Mouse (Mus musculus): ENCODE measurements at regions not wholly inside any gene's neighbourhood (a gene's known extent, or its start where the extent isn't known, plus 50 kb on each side); places are given as distances from the start of the nearest gene placed in this dataset.

DNA sequence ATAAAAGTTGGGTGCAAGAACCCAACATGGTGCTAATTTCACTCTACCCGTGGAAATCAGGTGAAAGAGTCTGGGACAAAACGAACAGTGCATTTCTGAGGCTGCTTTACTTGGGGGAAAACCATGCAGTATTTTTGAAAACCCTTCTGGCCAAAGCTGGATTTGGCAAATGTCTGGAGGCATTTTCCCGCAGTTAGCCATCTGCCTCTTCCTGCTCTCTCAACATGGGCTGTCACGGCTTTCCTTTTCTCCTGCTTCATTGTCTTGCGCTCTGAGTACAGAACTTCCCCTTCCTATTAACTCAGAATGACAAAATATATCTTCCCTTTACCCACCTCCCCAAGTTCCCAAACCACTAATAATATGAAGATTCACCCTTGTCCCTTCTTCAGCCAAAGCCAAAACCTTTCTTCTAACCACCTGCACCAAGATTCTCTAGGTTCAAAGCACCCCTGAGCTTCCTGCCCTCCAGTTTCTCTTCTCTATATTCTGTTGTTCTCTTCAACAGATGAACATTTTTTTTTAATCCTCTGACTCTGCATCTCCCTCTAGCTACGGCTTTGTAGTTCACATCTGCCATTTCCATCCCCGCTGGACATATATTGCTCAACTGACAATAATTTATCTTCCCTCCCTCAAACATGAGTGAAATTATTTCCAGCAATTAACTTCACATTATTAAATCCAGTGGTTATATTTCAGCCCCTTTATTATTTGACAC lies 57.5 kb upstream of the 4930583I09Rik start:
- no peak overlapping the region for H3K27ac ChIP-seq (ENCODE audit: insufficient read depth, low read length)
- H3K36me3 ChIP-seq (ENCODE audit: control insufficient read depth, insufficient read depth, low read length, poor library complexity, severe bottlenecking), result no peaks in the 10 kb centered on the region
- peaks cover 3% of the 10 kb centered on the region for H3K4me1 ChIP-seq (ENCODE audit: control insufficient read depth, insufficient read depth, low read length)
- H3K27me3 ChIP-seq (ENCODE audit: control insufficient read depth, insufficient read depth, low read length, poor library complexity, severe bottlenecking), result no peaks in the 10 kb centered on the region
- no peak overlapping the region for H3K9ac ChIP-seq (ENCODE audit: low read depth, poor library complexity, severe bottlenecking)
- H3K4me3 ChIP-seq (ENCODE audit: low read depth, low read length), result no peak overlapping the region
- no peak for TF ChIP-seq CTCF (IDR thresholded peaks at IDR 0.05; ENCODE audit: low read depth, low read length)
- TF ChIP-seq EP300 (IDR thresholded peaks at IDR 0.05; ENCODE audit: insufficient read depth, low read depth, low read length), result no peak
- no peak for TF ChIP-seq POLR2A (IDR thresholded peaks at IDR 0.05; ENCODE audit: insufficient read depth, low read length)
- H3K9me3 ChIP-seq (replicated peaks; ENCODE audit: control insufficient read depth, insufficient read depth, low read length, poor library complexity, severe bottlenecking), result no peaks in the 10 kb centered on the region

All from ES-Bruce4 (cell line).